Mouse (Mus musculus): Measurements from ENCODE around the gene Mrpl57.

Gene Mrpl57

GRCm38 (mm10) chr14:57861987-57862412 is 36.0 kb downstream of the Mrpl57 start:
- no peak for DNase-seq (ENCODE audit: low read depth)

- DNase-seq (ENCODE audit: low read depth), result no peak
Observed at GRCm38 (mm10) chr14:57863129-57863528, 37.1 kb downstream of the Mrpl57 start.

GRCm38 (mm10) chr14:57865256-57865655 is 39.2 kb downstream of the Mrpl57 start:
- no peak for DNase-seq (ENCODE audit: low read depth)

GRCm38 (mm10) chr14:57866676-57867276 is 40.7 kb downstream of the Mrpl57 start:
- peak; percentile 72 for DNase-seq (ENCODE audit: low read depth)

GRCm38 (mm10) chr14:57877921-57878320 is 51.9 kb downstream of the Mrpl57 start:
- DNase-seq (ENCODE audit: low read depth), result no peak

All from NIH3T3 (cell line).